Mouse (Mus musculus) bone marrow, adult 2 months (tissue): Measurements from ENCODE around the gene March7. TPM values are rescaled to one million over a fixed set of nuclear protein-coding genes. Genes with fewer than 3 reads are reported as not detected.
A peak's percentile ranks its signal among the peaks of the same experiment; 100 is the strongest.

Source experiments
- H3K27ac ChIP-seq: fragments of 200-500 bp; 2 replicates; pipeline ENCODE4 v1.5.1; 2012; ENCODE audit warnings: low read depth, mild to moderate bottlenecking, control low read depth, inconsistent platforms, low read length; ENCODE audit not compliant: control insufficient read depth, poor library complexity, insufficient read depth
- H3K4me1 ChIP-seq: fragments of 200-500 bp; 2 replicates; pipeline ENCODE4 v1.6.1; 2011; ENCODE audit warnings: low read length; ENCODE audit not compliant: control insufficient read depth, insufficient read depth
- H3K4me3 ChIP-seq: fragments of 200-500 bp; replicated peaks from 2 replicates; pipeline ENCODE3; 2011; ENCODE audit warnings: mild to moderate bottlenecking, low read depth, low read length, control low read depth; ENCODE audit not compliant: control insufficient read depth
- CTCF ChIP-seq: fragments of 200-500 bp; IDR thresholded peaks from 2 replicates; pipeline ENCODE4 v1.5.1; 2011; ENCODE audit warnings: low read length, control low read depth; ENCODE audit not compliant: control insufficient read depth, insufficient read depth
- POLR2A ChIP-seq: fragments of 200-500 bp; IDR thresholded peaks from 2 replicates; pipeline ENCODE4 v1.6.1; 2011; ENCODE audit warnings: low read depth, mild to moderate bottlenecking, control low read depth, low read length, borderline replicate concordance; ENCODE audit not compliant: control insufficient read depth
- WGBS: fragments of 180-500 bp; shearing (Covaris S2); methylation state at CpG from one replicate; pipeline ENCODE4 v1.1.7; 2018; 5-methylcytosine and 5-hydroxymethylcytosine counted together
- polyA plus RNA-seq: library from polyadenylated mRNA; stranded (reverse); fragments of >200 nt; gene quantifications from 2 replicates; pipeline ENCODE4 v1.2.4, GENCODE M21; 2011; ENCODE audit warnings: low replicate concordance; ENCODE audit not compliant: missing spikeins, insufficient read depth, insufficient read length

Gene March7
- polyA plus RNA-seq, 1 experiment: 28.5 TPM

GRCm38 (mm10) chr2:60175078-60175477 is 34.6 kb upstream of the March7 start:
- Histone ChIP-seq H3K4me1 (peaks cover 4% of the 10 kb centered on the region; the same call in 1 of the 2 replicates), H3K27ac (no peak overlapping the region), H3K4me3 (no peak overlapping the region)
- WGBS: 35% methylated on average over 3 of the region's 4 CpGs
- TF ChIP-seq CTCF (no peak), POLR2A (no peak)

- Histone ChIP-seq H3K4me1 (peaks cover 4% of the 10 kb centered on the region; the same call in 1 of the 2 replicates), H3K4me3 (no peak overlapping the region), H3K27ac (no peak overlapping the region)
- WGBS: 27% methylated on average over 5 of the region's 5 CpGs
- no peak for TF ChIP-seq CTCF
- TF ChIP-seq POLR2A: no peak
Observed at GRCm38 (mm10) chr2:60176087-60176486, 33.6 kb upstream of the March7 start.

- 88% methylated on average over 3 of the region's 3 CpGs for WGBS
- Histone ChIP-seq H3K4me1 (peaks cover 1% of the 10 kb centered on the region; the same call in 1 of the 2 replicates), H3K27ac (no peak overlapping the region), H3K4me3 (no peak overlapping the region)
- no peak for TF ChIP-seq CTCF
- no peak for TF ChIP-seq POLR2A
Observed at GRCm38 (mm10) chr2:60177490-60177889, 32.2 kb upstream of the March7 start.

- Histone ChIP-seq H3K4me3 (no peak overlapping the region), H3K4me1 (no peaks in the 10 kb centered on the region; the same call in 1 of the 2 replicates), H3K27ac (no peak overlapping the region)
- 35% methylated on average over 2 of the region's 2 CpGs for WGBS
- TF ChIP-seq POLR2A: no peak
- TF ChIP-seq CTCF: no peak
Observed at GRCm38 (mm10) chr2:60181696-60182095, 28.0 kb upstream of the March7 start.

- TF ChIP-seq POLR2A (no peak), CTCF (no peak)
- H3K4me1 ChIP-seq: no peaks in the 10 kb centered on the region; the same call in 1 of the 2 replicates
- H3K27ac ChIP-seq: no peak overlapping the region
- 74% methylated on average over 1 of the region's 1 CpGs for WGBS
- no peak overlapping the region for H3K4me3 ChIP-seq
Observed at GRCm38 (mm10) chr2:60196841-60197240, 12.8 kb upstream of the March7 start.

- no peak for TF ChIP-seq POLR2A
- no peak for TF ChIP-seq CTCF
- peaks cover 2% of the 10 kb centered on the region for H3K4me1 ChIP-seq
- WGBS: 71% methylated on average over 5 of the region's 5 CpGs
- no peak overlapping the region for H3K27ac ChIP-seq
- no peak overlapping the region for H3K4me3 ChIP-seq
Observed at GRCm38 (mm10) chr2:60200051-60200562, 9.6 kb upstream of the March7 start.

- no peak for TF ChIP-seq POLR2A
- peak; percentile 83 for TF ChIP-seq CTCF
- Histone ChIP-seq H3K4me1 (peaks cover 2% of the 10 kb centered on the region), H3K4me3 (no peak overlapping the region), H3K27ac (no peak overlapping the region)
- 72% methylated on average over 8 of the region's 8 CpGs for WGBS
Observed at GRCm38 (mm10) chr2:60200667-60201066, 9.0 kb upstream of the March7 start.

GRCm38 (mm10) chr2:60202900-60203530 is 6.7 kb upstream of the March7 start:
- Histone ChIP-seq H3K4me1 (peaks cover 4% of the 10 kb centered on the region), H3K27ac (no peak overlapping the region), H3K4me3 (no peak overlapping the region)
- 45% methylated on average over 8 of the region's 8 CpGs for WGBS
- TF ChIP-seq CTCF: no peak
- no peak for TF ChIP-seq POLR2A

GRCm38 (mm10) chr2:60203733-60204132 is 6.0 kb upstream of the March7 start:
- H3K27ac ChIP-seq: no peak overlapping the region
- WGBS: 87% methylated on average over 4 of the region's 4 CpGs
- H3K4me1 ChIP-seq: peaks cover 4% of the 10 kb centered on the region
- TF ChIP-seq POLR2A (no peak), CTCF (no peak)
- no peak overlapping the region for H3K4me3 ChIP-seq
